Mouse (Mus musculus) forebrain, embryonic 13.5 days (tissue): ENCODE measurements around the gene Apeh. TPM values are rescaled to one million over a fixed set of nuclear protein-coding genes. Genes with fewer than 3 reads are reported as not detected.

Source experiments
- ATAC-seq: fragments of 200-750 bp; cut with Nextera tagmentation; 2 replicates; pipeline ENCODE4 v1.8.0; 2017
- H3K27ac ChIP-seq: fragments of 300-500 bp; sonication (generic); 2 replicates; pipeline ENCODE4 v1.5.1; 2015; ENCODE audit warnings: inconsistent platforms, mild to moderate bottlenecking, moderate library complexity
- H3K27me3 ChIP-seq: fragments of 300-500 bp; sonication (generic); 2 replicates; pipeline ENCODE4 v1.6.1; 2015; ENCODE audit warnings: mild to moderate bottlenecking, inconsistent platforms
- H3K36me3 ChIP-seq: fragments of 300-500 bp; sonication (generic); 2 replicates; pipeline ENCODE4 v1.6.1; 2015; ENCODE audit warnings: mild to moderate bottlenecking, inconsistent platforms; ENCODE audit not compliant: poor library complexity, severe bottlenecking
- H3K4me1 ChIP-seq: fragments of 300-500 bp; sonication (generic); 2 replicates; pipeline ENCODE4 v1.6.1; 2015; ENCODE audit warnings: inconsistent platforms
- H3K4me2 ChIP-seq: fragments of 300-500 bp; sonication (generic); 2 replicates; pipeline ENCODE4 v1.6.1; 2015; ENCODE audit warnings: inconsistent platforms, mild to moderate bottlenecking, moderate library complexity
- H3K4me3 ChIP-seq: fragments of 300-500 bp; sonication (generic); 2 replicates; pipeline ENCODE4 v1.5.1; 2015; ENCODE audit warnings: mild to moderate bottlenecking, inconsistent platforms
- H3K9ac ChIP-seq: fragments of 300-500 bp; sonication (generic); 2 replicates; pipeline ENCODE4 v1.6.1; 2015; ENCODE audit warnings: mild to moderate bottlenecking, inconsistent platforms
- H3K9me3 ChIP-seq: fragments of 300-500 bp; sonication (generic); replicated peaks from 2 replicates; pipeline ENCODE4 v1.6.1; 2016; ENCODE audit warnings: inconsistent platforms
- WGBS: fragments of 180-500 bp; shearing (Covaris S2); methylation state at CpG from one replicate; pipeline ENCODE4 v1.1.7; 2015; 5-methylcytosine and 5-hydroxymethylcytosine counted together
- polyA plus RNA-seq: library from polyadenylated mRNA; unstranded; fragments of >200 nt; fragmentation: Nextera tagmentation; extraction: Ambion mirVana; gene quantifications from 2 replicates; pipeline ENCODE4 v1.2.1, GENCODE M21; 2015

Apeh gene
- polyA plus RNA-seq, 1 experiment from 2014 or later, result 49.9 TPM

DNA sequence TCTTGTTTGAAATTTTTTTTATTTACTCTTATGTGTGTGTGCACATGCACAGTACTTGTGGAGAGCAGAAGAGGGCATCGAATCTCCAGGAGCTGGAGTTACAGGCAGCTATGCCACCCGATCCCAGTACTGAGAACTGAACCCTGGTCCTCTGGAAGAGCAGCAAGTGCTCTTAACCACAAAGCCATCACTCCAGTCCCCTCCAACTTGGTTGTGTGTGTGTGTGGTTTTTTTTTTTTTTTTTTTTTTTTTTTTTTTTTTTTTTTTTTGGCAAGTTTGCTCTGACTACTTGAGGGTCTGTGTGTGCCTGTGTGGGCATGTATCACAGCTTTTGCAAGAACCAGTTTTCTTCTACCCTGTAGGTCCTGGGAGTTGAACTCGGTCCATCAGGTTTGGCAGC lies 38.0 kb upstream of the Apeh start:
- WGBS, result 90% methylated on average over 3 of the region's 3 CpGs
- Histone ChIP-seq H3K27me3 (no peaks in the 10 kb centered on the region), H3K27ac (no peak overlapping the region), H3K9me3 (no peaks in the 10 kb centered on the region), H3K4me2 (no peak overlapping the region), H3K4me3 (no peak overlapping the region), H3K36me3 (peaks cover 4% of the 10 kb centered on the region; the same call in 1 of the 2 replicates), H3K9ac (no peak overlapping the region), H3K4me1 (no peaks in the 10 kb centered on the region)
- ATAC-seq, result no peak

GRCm38 (mm10) chr9:108131502-108131901 lies 37.1 kb upstream of the Apeh start:
- Histone ChIP-seq H3K27ac (no peak overlapping the region), H3K4me1 (no peaks in the 10 kb centered on the region), H3K36me3 (no peaks in the 10 kb centered on the region), H3K9ac (no peak overlapping the region), H3K4me2 (no peak overlapping the region), H3K9me3 (no peaks in the 10 kb centered on the region), H3K27me3 (no peaks in the 10 kb centered on the region), H3K4me3 (no peak overlapping the region)
- ATAC-seq, result no peak
- WGBS, result 90% methylated on average over 5 of the region's 5 CpGs

DNA sequence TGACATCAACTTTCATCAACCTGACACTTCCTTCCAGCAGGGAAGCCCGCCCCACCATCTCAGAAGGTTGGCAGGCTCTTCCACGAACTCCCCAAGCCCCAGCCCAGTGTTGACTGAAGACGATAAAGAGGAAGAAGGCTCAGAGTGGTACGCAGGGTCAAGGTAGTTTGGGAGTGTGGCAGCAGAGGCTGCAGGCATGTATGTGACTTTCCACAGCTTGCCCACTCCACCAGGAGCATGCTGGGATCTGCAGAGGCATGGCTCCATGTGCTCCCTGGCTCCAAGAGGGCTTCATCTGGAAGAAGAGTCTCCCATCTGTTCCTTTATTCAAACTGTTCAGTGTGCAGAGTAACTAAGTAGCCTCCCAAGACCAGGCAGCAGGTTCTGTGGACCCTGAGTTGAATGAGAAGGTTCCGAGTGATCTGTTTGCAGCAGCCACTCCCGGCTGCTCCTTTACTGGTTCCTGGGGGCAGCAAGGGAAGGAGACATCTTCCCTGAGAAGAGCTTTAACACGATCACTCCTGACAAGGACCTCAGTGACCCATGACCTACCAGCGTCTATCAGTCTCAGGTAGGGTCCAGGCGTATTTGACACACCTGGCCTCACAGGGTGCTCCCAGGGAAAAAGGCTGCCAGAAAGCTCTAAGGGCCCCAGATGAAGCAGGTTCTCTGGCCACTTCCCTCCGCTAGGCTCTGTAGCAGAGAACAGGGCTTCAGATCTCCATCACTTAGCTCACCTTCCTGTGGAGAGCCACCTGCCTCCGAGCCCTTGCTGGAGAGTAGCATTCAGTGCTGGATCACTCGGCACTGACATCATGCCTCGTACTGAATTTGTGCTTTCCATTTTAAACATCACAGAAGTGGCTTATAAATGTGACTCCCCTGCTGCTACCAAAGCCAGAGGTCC lies 34.9 kb upstream of the Apeh start:
- H3K27ac ChIP-seq, result no peak overlapping the region
- peaks cover 13% of the 10 kb centered on the region for H3K36me3 ChIP-seq
- no peak overlapping the region for H3K4me3 ChIP-seq
- H3K4me2 ChIP-seq, result no peak overlapping the region
- WGBS, result 87% methylated on average over 13 of the region's 13 CpGs
- no peaks in the 10 kb centered on the region for H3K9me3 ChIP-seq
- H3K4me1 ChIP-seq, result no peaks in the 10 kb centered on the region
- no peaks in the 10 kb centered on the region for H3K27me3 ChIP-seq
- ATAC-seq, result no peak
- no peak overlapping the region for H3K9ac ChIP-seq

DNA sequence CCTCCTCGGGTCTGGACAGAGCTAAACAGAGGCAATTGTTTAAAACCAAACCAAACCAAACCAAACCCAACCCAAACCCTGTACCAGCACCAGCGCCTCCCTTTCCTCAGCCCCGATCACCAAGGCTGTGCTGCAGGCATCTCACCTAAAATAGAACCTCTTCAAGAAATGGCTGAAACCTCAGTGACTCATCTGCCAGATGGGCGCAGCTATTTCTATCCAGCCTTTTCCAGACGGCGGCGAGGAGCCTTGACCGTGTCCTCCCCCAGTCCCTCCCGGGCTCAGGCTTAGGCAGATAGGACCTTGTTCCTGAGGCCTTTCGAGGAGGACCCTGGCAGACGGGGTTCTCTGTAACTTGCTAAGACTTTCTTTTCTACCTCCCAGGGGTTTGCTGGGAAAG lies 33.8 kb upstream of the Apeh start:
- Histone ChIP-seq H3K9me3 (no peaks in the 10 kb centered on the region), H3K27ac (no peak overlapping the region), H3K36me3 (peaks cover 13% of the 10 kb centered on the region), H3K4me2 (no peak overlapping the region), H3K4me3 (no peak overlapping the region), H3K4me1 (no peaks in the 10 kb centered on the region), H3K9ac (no peak overlapping the region), H3K27me3 (no peaks in the 10 kb centered on the region)
- 87% methylated on average over 11 of the region's 11 CpGs for WGBS
- no peak for ATAC-seq

- 87% methylated on average over 17 of the region's 17 CpGs for WGBS
- Histone ChIP-seq H3K27ac (no peak overlapping the region), H3K4me2 (no peak overlapping the region), H3K27me3 (no peaks in the 10 kb centered on the region), H3K9ac (no peak overlapping the region), H3K4me3 (no peak overlapping the region), H3K4me1 (no peaks in the 10 kb centered on the region), H3K36me3 (peaks cover 13% of the 10 kb centered on the region), H3K9me3 (no peaks in the 10 kb centered on the region)
- ATAC-seq, result no peak
These were observed 32.2 kb upstream of the Apeh start for GRCm38 (mm10) chr9:108126436-108127180.

DNA sequence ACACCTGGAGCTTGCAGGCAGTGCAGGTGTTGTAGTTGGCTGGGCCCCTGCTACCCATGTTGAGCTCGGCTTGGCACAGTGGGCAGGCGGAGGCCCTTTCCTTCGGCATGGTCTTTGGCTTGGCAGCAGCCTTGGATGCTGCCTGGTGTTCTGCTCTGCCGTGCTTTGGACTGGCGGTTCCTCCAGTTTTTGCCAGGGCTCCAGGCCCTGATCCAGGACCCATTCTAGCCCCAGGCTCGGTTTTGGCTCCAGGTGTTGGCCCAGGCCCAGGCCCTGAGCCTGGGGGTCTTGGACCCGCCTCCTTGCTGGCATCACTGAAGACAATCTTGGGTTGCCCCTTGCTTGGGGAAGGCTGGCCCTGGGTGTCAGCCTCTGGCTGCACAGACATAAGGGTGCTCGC lies 31.3 kb upstream of the Apeh start:
- Histone ChIP-seq H3K27ac (no peak overlapping the region), H3K9me3 (no peaks in the 10 kb centered on the region), H3K27me3 (no peaks in the 10 kb centered on the region), H3K36me3 (peaks cover 13% of the 10 kb centered on the region), H3K9ac (no peak overlapping the region), H3K4me2 (no peak overlapping the region), H3K4me3 (no peak overlapping the region), H3K4me1 (no peaks in the 10 kb centered on the region)
- ATAC-seq, result no peak
- WGBS, result 84% methylated on average over 8 of the region's 8 CpGs

- Histone ChIP-seq H3K4me3 (no peak overlapping the region), H3K4me2 (no peak overlapping the region), H3K9me3 (no peaks in the 10 kb centered on the region), H3K27ac (no peak overlapping the region), H3K9ac (no peak overlapping the region), H3K36me3 (peaks cover 13% of the 10 kb centered on the region), H3K4me1 (no peaks in the 10 kb centered on the region), H3K27me3 (no peaks in the 10 kb centered on the region)
- whole genome bisulfite sequencing, result 77% methylated on average over 4 of the region's 4 CpGs
- no peak for ATAC-seq
These were observed 29.5 kb upstream of the Apeh start for GRCm38 (mm10) chr9:108123916-108124315.

- ATAC-seq, result no peak
- Histone ChIP-seq H3K9ac (no peak overlapping the region), H3K27ac (no peak overlapping the region), H3K9me3 (no peaks in the 10 kb centered on the region), H3K36me3 (peaks cover 22% of the 10 kb centered on the region), H3K4me1 (no peaks in the 10 kb centered on the region), H3K4me2 (no peak overlapping the region), H3K4me3 (no peak overlapping the region), H3K27me3 (no peaks in the 10 kb centered on the region)
- WGBS, result 91% methylated on average over 10 of the region's 10 CpGs
These were observed 27.0 kb upstream of the Apeh start for GRCm38 (mm10) chr9:108121170-108121969.

GRCm38 (mm10) chr9:108120671-108121070 lies 26.3 kb upstream of the Apeh start:
- H3K27ac ChIP-seq, result no peak overlapping the region
- no peaks in the 10 kb centered on the region for H3K4me1 ChIP-seq
- no peaks in the 10 kb centered on the region for H3K9me3 ChIP-seq
- no peaks in the 10 kb centered on the region for H3K27me3 ChIP-seq
- H3K4me3 ChIP-seq, result no peak overlapping the region
- no peak for ATAC-seq
- H3K36me3 ChIP-seq, result peaks cover 22% of the 10 kb centered on the region
- WGBS, result 92% methylated on average over 8 of the region's 8 CpGs
- no peak overlapping the region for H3K4me2 ChIP-seq
- H3K9ac ChIP-seq, result no peak overlapping the region

DNA sequence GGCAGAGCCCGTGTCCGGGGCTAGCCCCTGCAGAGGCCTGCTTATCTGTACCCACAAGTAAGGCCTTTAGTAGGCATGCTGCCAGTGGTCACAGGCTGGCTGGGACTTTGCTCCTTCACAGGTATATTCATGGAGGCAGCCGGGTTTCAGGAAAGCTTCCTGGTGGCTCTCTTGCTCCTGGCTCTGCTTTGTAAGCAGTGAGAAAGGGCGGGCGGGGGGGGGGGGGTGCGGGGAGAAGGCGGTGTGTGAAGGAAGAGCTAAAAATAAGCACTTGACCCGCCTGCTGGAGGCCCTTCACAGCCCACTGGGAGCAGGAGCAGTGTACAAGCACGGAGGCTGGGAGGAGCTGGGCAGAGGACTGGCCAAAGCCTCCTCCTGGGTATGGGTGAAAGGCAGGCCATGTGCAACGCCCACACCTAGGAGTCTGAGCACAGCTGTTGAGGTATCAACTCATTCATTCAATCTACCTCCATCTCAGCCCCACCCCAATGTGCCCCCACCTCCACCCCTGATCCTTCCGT lies 25.5 kb upstream of the Apeh start:
- ATAC-seq, result no peak
- no peak overlapping the region for H3K27ac ChIP-seq
- 65% methylated on average over 11 of the region's 11 CpGs for WGBS
- no peaks in the 10 kb centered on the region for H3K9me3 ChIP-seq
- peaks cover 24% of the 10 kb centered on the region for H3K36me3 ChIP-seq
- H3K27me3 ChIP-seq, result no peaks in the 10 kb centered on the region
- no peak overlapping the region for H3K4me3 ChIP-seq
- no peak overlapping the region for H3K9ac ChIP-seq
- H3K4me1 ChIP-seq, result no peaks in the 10 kb centered on the region
- H3K4me2 ChIP-seq, result no peak overlapping the region

DNA sequence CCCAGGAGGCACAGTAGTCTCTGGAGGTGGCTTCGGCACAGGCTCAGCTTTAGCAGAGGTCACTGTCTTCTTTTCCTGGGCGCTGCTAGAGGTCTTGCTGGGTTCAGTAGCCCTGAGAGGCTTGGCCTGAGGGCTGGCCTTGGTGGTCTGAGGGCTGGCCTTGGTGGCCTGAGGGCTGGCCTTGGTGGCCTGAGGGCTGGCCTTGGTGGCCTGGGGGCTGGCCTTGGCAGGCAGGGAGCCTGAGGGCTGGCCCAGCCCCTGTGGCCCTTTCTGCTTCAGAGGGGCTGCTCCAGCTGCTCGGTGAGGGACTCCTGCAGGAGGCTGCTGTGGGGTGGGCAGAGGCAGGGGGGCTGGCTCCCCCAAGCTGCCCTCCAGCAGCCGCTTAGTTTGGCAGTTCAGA lies 22.7 kb upstream of the Apeh start:
- H3K4me1 ChIP-seq, result no peaks in the 10 kb centered on the region
- WGBS, result 57% methylated on average over 4 of the region's 4 CpGs
- H3K4me3 ChIP-seq, result no peak overlapping the region
- no peak overlapping the region for H3K27ac ChIP-seq
- H3K36me3 ChIP-seq, result peaks cover 52% of the 10 kb centered on the region
- no peaks in the 10 kb centered on the region for H3K9me3 ChIP-seq
- H3K9ac ChIP-seq, result no peak overlapping the region; the same call in 1 of the 2 replicates
- ATAC-seq, result no peak
- H3K4me2 ChIP-seq, result no peak overlapping the region
- H3K27me3 ChIP-seq, result no peaks in the 10 kb centered on the region
